Mouse (Mus musculus) hindbrain, embryonic 16.5 days (tissue): Measurements from ENCODE around the gene Adgre4. TPM values are rescaled to one million over a fixed set of nuclear protein-coding genes. Genes with fewer than 3 reads are reported as not detected.
"Not testable (repeated sequence)": the region's sequence is repeated elsewhere in the genome, so short reads cannot be mapped to it uniquely, and the experiment has no call there.

ENCODE experiments used
- ATAC-seq: fragments of 200-750 bp; cut with Nextera tagmentation; 2 replicates; pipeline ENCODE4 v1.8.0; 2017; ENCODE audit warnings: moderate TSS enrichment, moderate library complexity
- H3K27ac ChIP-seq: fragments of 300-500 bp; sonication (generic); 2 replicates; pipeline ENCODE4 v1.5.1; 2014; ENCODE audit warnings: low read depth, mild to moderate bottlenecking, control low read depth, low read length, moderate library complexity
- H3K27me3 ChIP-seq: fragments of 300-500 bp; sonication (generic); replicated peaks from 2 replicates; pipeline ENCODE4 v1.6.1; 2014; ENCODE audit warnings: low read length; ENCODE audit not compliant: control insufficient read depth, insufficient read depth
- H3K36me3 ChIP-seq: fragments of 300-500 bp; sonication (generic); 2 replicates; pipeline ENCODE4 v1.6.1; 2014; ENCODE audit warnings: mild to moderate bottlenecking, low read length, moderate library complexity, mixed read lengths; ENCODE audit not compliant: control insufficient read depth, insufficient read depth
- H3K4me1 ChIP-seq: fragments of 300-500 bp; sonication (generic); 2 replicates; pipeline ENCODE4 v1.6.1; 2014; ENCODE audit warnings: low read depth, low read length; ENCODE audit not compliant: control insufficient read depth, insufficient read depth
- H3K4me2 ChIP-seq: fragments of 300-500 bp; sonication (generic); 2 replicates; pipeline ENCODE4 v1.6.1; 2014; ENCODE audit warnings: mild to moderate bottlenecking, low read length, control low read depth, moderate library complexity
- H3K4me3 ChIP-seq: fragments of 300-500 bp; sonication (generic); 2 replicates; pipeline ENCODE4 v1.5.1; 2014; ENCODE audit warnings: mild to moderate bottlenecking, low read length, control low read depth, moderate library complexity
- H3K9ac ChIP-seq: fragments of 300-500 bp; sonication (generic); 2 replicates; pipeline ENCODE4 v1.6.1; 2014; ENCODE audit warnings: low read depth, mild to moderate bottlenecking, control low read depth, low read length, moderate library complexity
- H3K9me3 ChIP-seq: fragments of 300-500 bp; sonication (generic); 2 replicates; pipeline ENCODE4 v1.6.1; 2014; ENCODE audit warnings: mild to moderate bottlenecking, low read length, moderate library complexity; ENCODE audit not compliant: control insufficient read depth
- whole genome bisulfite sequencing: fragments of 180-500 bp; shearing (Covaris S2); extraction: QIAGEN DNeasy Blood & Tissue Kit; methylation state at CpG from one replicate; pipeline ENCODE4 v1.1.7; 2014; 5-methylcytosine and 5-hydroxymethylcytosine counted together
- polyA plus RNA-seq: library from polyadenylated mRNA; unstranded; fragments of >200 nt; fragmentation: Nextera tagmentation; extraction: Ambion mirVana; gene quantifications from 2 replicates; pipeline ENCODE4 v1.2.1, GENCODE M21; 2015

The Adgre4 gene
- polyA plus RNA-seq, 1 experiment from 2014 or later, result 0.09 TPM

- Histone ChIP-seq H3K27ac (no peak overlapping the region), H3K9ac (no peak overlapping the region), H3K27me3 (no peaks in the 10 kb centered on the region), H3K4me2 (no peak overlapping the region), H3K4me3 (no peak overlapping the region), H3K4me1 (no peaks in the 10 kb centered on the region), H3K36me3 (no peaks in the 10 kb centered on the region), H3K9me3 (no peaks in the 10 kb centered on the region)
- ATAC-seq, result no peak
Measured at GRCm38 (mm10) chr17:55813642-55814041, 63.9 kb downstream of the Adgre4 start.

GRCm38 (mm10) chr17:55816853-55817252, 67.1 kb downstream of the Adgre4 start:
- Histone ChIP-seq H3K4me1 (no peaks in the 10 kb centered on the region), H3K9ac (no peak overlapping the region), H3K4me2 (no peak overlapping the region), H3K9me3 (no peaks in the 10 kb centered on the region), H3K27me3 (no peaks in the 10 kb centered on the region), H3K4me3 (no peak overlapping the region), H3K36me3 (no peaks in the 10 kb centered on the region), H3K27ac (no peak overlapping the region)
- 91% methylated on average over 4 of the region's 4 CpGs for WGBS
- no peak for ATAC-seq

GRCm38 (mm10) chr17:55821566-55821965, 71.8 kb downstream of the Adgre4 start:
- no peak overlapping the region for H3K9ac ChIP-seq
- H3K27me3 ChIP-seq, result no peaks in the 10 kb centered on the region
- H3K4me3 ChIP-seq, result no peak overlapping the region
- no peaks in the 10 kb centered on the region for H3K9me3 ChIP-seq
- no peak overlapping the region for H3K4me2 ChIP-seq
- ATAC-seq, result no peak
- H3K27ac ChIP-seq, result no peak overlapping the region
- no peaks in the 10 kb centered on the region for H3K36me3 ChIP-seq
- 90% methylated on average over 1 of the region's 1 CpGs for WGBS
- H3K4me1 ChIP-seq, result no peaks in the 10 kb centered on the region

GRCm38 (mm10) chr17:55843067-55843466, 93.3 kb downstream of the Adgre4 start:
- Histone ChIP-seq H3K36me3 (no peaks in the 10 kb centered on the region), H3K27me3 (no peaks in the 10 kb centered on the region), H3K27ac (no peak overlapping the region), H3K4me1 (no peaks in the 10 kb centered on the region), H3K9ac (no peak overlapping the region), H3K4me3 (no peak overlapping the region), H3K4me2 (no peak overlapping the region), H3K9me3 (no peaks in the 10 kb centered on the region)
- 93% methylated on average over 4 of the region's 4 CpGs for WGBS
- no peak for ATAC-seq

GRCm38 (mm10) chr17:55877184-55877583, 127.4 kb downstream of the Adgre4 start:
- H3K27ac ChIP-seq, result no peak overlapping the region
- no peak for ATAC-seq
- H3K9me3 ChIP-seq, result 0 out of 2 replicates have a peak, but pooled peaks cover 2% of the 10 kb centered on the region
- no peak overlapping the region for H3K4me3 ChIP-seq
- no peak overlapping the region for H3K4me2 ChIP-seq
- H3K36me3 ChIP-seq, result no peaks in the 10 kb centered on the region
- H3K4me1 ChIP-seq, result peaks cover 14% of the 10 kb centered on the region
- WGBS, result 95% methylated on average over 4 of the region's 4 CpGs
- H3K9ac ChIP-seq, result no peak overlapping the region
- H3K27me3 ChIP-seq, result no peaks in the 10 kb centered on the region

- WGBS, result 1% methylated on average over 6 of the region's 8 CpGs
Measured at GRCm38 (mm10) chr17:55878282-55878635, 128.5 kb downstream of the Adgre4 start.

GRCm38 (mm10) chr17:55878636-55879369, 129.0 kb downstream of the Adgre4 start, which contains the start of gene Zfp119a:
TSS of gene Zfp119a (minus strand) at chr17:55878930.
- Histone ChIP-seq H3K27ac (peak within 1 kb of the TSS; percentile 87), H3K4me1 (peaks cover 14% of the 10 kb centered on the region), H3K9ac (peak within 1 kb of the TSS; percentile 70), H3K4me2 (peak within 1 kb of the TSS; percentile 70), H3K4me3 (peak within 1 kb of the TSS; percentile 52)
- WGBS, result 0% methylated on average over 29 of the region's 53 CpGs
- not testable (repeated sequence) for H3K27me3 ChIP-seq, H3K9me3 ChIP-seq, H3K36me3 ChIP-seq
- peak; percentile 100 for ATAC-seq

More at GRCm38 (mm10) chr17:55878282-55878635, 128.5 kb downstream of the Adgre4 start:
- Histone ChIP-seq H3K9ac (peak overlapping the region; percentile 60), H3K4me2 (peak overlapping the region; percentile 70), H3K27ac (peak overlapping the region; percentile 51; the same call in 1 of the 2 replicates), H3K4me3 (peak overlapping the region; percentile 52), H3K4me1 (peaks cover 14% of the 10 kb centered on the region)
- not testable (repeated sequence) for H3K9me3 ChIP-seq, ATAC-seq, H3K27me3 ChIP-seq, H3K36me3 ChIP-seq

- Histone ChIP-seq H3K4me2 (no peak overlapping the region), H3K9ac (no peak overlapping the region), H3K9me3 (no peaks in the 10 kb centered on the region), H3K27ac (no peak overlapping the region), H3K36me3 (no peaks in the 10 kb centered on the region), H3K4me3 (no peak overlapping the region), H3K4me1 (0 out of 2 replicates have a peak, but pooled peaks cover 3% of the 10 kb centered on the region), H3K27me3 (no peaks in the 10 kb centered on the region)
- ATAC-seq, result no peak
- WGBS, result 33% methylated on average over 2 of the region's 2 CpGs
Measured at GRCm38 (mm10) chr17:55883631-55884030, 133.8 kb downstream of the Adgre4 start.

GRCm38 (mm10) chr17:55884912-55885311, 135.1 kb downstream of the Adgre4 start:
- Histone ChIP-seq H3K36me3 (no peaks in the 10 kb centered on the region), H3K9ac (no peak overlapping the region), H3K27ac (no peak overlapping the region), H3K4me1 (no peaks in the 10 kb centered on the region), H3K4me3 (no peak overlapping the region), H3K9me3 (no peaks in the 10 kb centered on the region), H3K4me2 (no peak overlapping the region), H3K27me3 (no peaks in the 10 kb centered on the region)
- no peak for ATAC-seq
- 76% methylated on average over 2 of the region's 2 CpGs for WGBS
